Mouse (Mus musculus) ES-Bruce4 (cell line): ENCODE data around the gene Srsf5. TPM values are rescaled to one million over a fixed set of nuclear protein-coding genes. Genes with fewer than 3 reads are reported as not detected.

Experiments
- H3K27ac ChIP-seq: 2 replicates; pipeline ENCODE4 v1.5.1; 2012; ENCODE audit warnings: low read length, inconsistent platforms; ENCODE audit not compliant: insufficient read depth
- H3K27me3 ChIP-seq: 2 replicates; pipeline ENCODE4 v1.6.1; 2012; ENCODE audit warnings: mild to moderate bottlenecking, low read length, inconsistent platforms; ENCODE audit not compliant: control insufficient read depth, poor library complexity, insufficient read depth, severe bottlenecking
- H3K36me3 ChIP-seq: 2 replicates; pipeline ENCODE4 v1.6.1; 2012; ENCODE audit warnings: inconsistent platforms, mild to moderate bottlenecking, low read length, moderate library complexity; ENCODE audit not compliant: control insufficient read depth, poor library complexity, insufficient read depth, severe bottlenecking
- H3K4me1 ChIP-seq: one replicate; pipeline ENCODE4 v1.8.1; 2011; ENCODE audit warnings: low read length; ENCODE audit not compliant: control insufficient read depth, insufficient read depth
- H3K4me3 ChIP-seq: 2 replicates; pipeline ENCODE4 v1.5.1; 2011; ENCODE audit warnings: low read depth, mild to moderate bottlenecking, low read length
- H3K9ac ChIP-seq: 2 replicates; pipeline ENCODE4 v1.6.1; 2012; ENCODE audit warnings: low read depth, mild to moderate bottlenecking, inconsistent platforms; ENCODE audit not compliant: poor library complexity, severe bottlenecking
- H3K9me3 ChIP-seq: replicated peaks from 2 replicates; pipeline ENCODE4 v1.6.1; 2012; ENCODE audit warnings: mild to moderate bottlenecking, low read length, inconsistent platforms; ENCODE audit not compliant: control insufficient read depth, poor library complexity, insufficient read depth, severe bottlenecking
- CTCF ChIP-seq: IDR thresholded peaks from one replicate; pipeline ENCODE4 v1.8.1; 2011; ENCODE audit warnings: low read depth, low read length
- EP300 ChIP-seq: IDR thresholded peaks from 2 replicates; pipeline ENCODE4 v1.6.1; 2011; ENCODE audit warnings: low read depth, low read length; ENCODE audit not compliant: insufficient read depth
- POLR2A ChIP-seq: IDR thresholded peaks from one replicate; pipeline ENCODE4 v1.8.1; 2011; ENCODE audit warnings: low read length; ENCODE audit not compliant: insufficient read depth
- polyA plus RNA-seq: library from polyadenylated mRNA; stranded (reverse); fragments of >200 nt; gene quantifications from 2 replicates; pipeline ENCODE4 v1.2.4, GENCODE M21; 2011; ENCODE audit warnings: low read depth; ENCODE audit not compliant: missing spikeins, insufficient read depth, insufficient read length

The Srsf5 gene
- polyA plus RNA-seq, 1 experiment, result 605 TPM

DNA sequence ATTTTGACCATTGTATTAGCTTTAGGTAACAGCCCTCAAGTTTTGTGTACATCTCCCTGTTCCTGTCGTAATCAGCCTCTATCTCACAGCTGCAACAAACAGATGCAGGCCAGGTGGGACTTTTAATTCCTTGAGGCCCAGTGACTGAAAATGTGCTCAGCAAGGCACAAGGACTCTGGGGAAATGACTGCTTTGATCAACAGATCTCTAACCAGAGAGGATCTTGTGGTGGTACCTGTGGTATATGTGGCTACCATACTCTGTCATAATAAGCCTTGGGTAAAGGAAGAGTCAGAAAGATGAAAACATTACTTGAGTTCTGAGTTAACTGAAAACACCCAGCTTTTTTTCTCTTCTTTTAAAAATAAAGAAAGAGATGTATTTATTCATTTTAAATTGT lies 48.5 kb downstream of the Srsf5 start:
- no peaks in the 10 kb centered on the region for H3K4me1 ChIP-seq
- no peak overlapping the region for H3K9ac ChIP-seq
- H3K27me3 ChIP-seq, result no peaks in the 10 kb centered on the region
- H3K36me3 ChIP-seq, result no peaks in the 10 kb centered on the region
- TF ChIP-seq CTCF (no peak), POLR2A (no peak), EP300 (no peak)
- H3K9me3 ChIP-seq, result no peaks in the 10 kb centered on the region
- no peak overlapping the region for H3K27ac ChIP-seq
- no peak overlapping the region for H3K4me3 ChIP-seq

DNA sequence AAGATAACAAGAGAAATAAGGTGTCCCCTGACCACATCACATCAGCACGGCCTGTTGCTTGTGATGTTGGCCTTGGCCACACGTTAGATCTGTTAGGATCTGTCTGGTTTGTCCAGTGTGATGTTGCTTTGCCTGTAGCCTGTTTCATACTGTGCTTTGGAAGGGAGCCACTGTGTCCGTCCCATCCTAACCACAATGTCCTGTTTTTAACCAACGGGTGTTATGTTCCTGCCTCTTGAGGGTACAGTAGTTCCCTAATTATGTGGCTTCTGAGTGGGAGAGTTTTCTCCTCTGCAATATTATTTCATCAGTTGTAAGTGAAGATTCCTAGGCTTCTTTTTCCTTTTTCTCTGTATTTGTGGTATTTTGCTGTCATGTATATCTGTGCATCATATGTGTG lies 50.0 kb downstream of the Srsf5 start:
- Histone ChIP-seq H3K4me1 (no peaks in the 10 kb centered on the region), H3K36me3 (no peaks in the 10 kb centered on the region), H3K4me3 (no peak overlapping the region), H3K9ac (no peak overlapping the region), H3K27ac (no peak overlapping the region), H3K9me3 (no peaks in the 10 kb centered on the region), H3K27me3 (no peaks in the 10 kb centered on the region)
- TF ChIP-seq POLR2A, result no peak
- TF ChIP-seq EP300, result no peak
- TF ChIP-seq CTCF, result no peak

DNA sequence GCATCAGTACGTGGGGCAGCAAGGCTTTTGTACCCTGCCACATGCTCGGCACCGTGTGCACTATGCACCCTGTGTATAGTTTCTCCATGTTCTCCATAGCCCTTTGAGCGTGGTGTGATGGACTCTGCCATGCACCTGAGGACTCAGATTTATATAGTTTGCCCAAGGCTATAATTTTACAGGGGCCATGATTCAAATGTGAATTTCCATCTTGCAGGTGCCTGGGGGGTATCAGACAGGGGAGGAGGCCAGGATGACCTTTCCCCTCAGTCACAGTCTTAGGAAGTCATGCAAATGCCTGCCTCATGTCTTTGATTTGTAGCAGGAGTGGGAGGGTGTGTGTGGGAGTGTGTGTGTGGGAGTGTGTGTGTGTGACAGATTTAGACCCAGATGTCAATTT lies 52.3 kb downstream of the Srsf5 start:
- Histone ChIP-seq H3K27ac (no peak overlapping the region), H3K4me1 (no peaks in the 10 kb centered on the region), H3K4me3 (no peak overlapping the region), H3K27me3 (no peaks in the 10 kb centered on the region), H3K9me3 (no peaks in the 10 kb centered on the region), H3K36me3 (no peaks in the 10 kb centered on the region), H3K9ac (no peak overlapping the region)
- no peak for TF ChIP-seq POLR2A
- no peak for TF ChIP-seq CTCF
- no peak for TF ChIP-seq EP300

DNA sequence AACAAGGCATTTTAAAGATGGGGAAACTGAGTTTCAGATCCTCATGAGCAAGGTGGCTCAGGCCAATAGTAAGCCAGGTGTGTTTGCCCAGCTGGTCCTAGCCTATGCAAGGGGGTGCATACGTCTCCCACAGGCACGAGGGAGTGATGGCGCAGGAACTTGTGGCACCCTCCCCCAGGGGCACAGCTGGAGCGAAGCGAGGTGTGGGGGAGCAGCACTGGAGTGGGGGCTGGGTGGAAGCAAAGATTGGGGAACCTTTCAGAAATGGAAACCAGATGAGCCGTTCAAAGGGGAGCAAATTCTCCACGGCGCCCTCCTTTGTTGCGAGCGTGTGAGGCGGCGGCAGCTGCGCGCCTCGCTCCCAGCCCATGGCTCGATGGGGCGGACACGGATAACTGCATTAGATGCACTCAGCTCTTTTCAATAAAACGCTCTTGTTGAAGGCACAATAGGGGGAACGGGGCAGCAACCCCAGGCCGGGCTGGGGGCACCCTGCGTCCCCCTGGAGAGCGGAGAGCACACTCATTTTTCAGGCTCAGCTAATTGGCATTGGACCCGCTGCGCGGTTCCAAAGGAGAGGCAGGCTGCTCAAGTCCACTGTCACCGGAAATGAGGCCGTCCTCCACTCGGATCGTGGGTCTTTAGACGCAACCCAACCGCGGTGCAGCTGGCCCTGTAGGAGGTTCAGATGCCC lies 53.4 kb downstream of the Srsf5 start:
- no peaks in the 10 kb centered on the region for H3K27me3 ChIP-seq
- peak overlapping the region; percentile 65 for H3K4me3 ChIP-seq
- H3K36me3 ChIP-seq, result no peaks in the 10 kb centered on the region
- no peak for TF ChIP-seq EP300
- no peak for TF ChIP-seq CTCF
- no peak for TF ChIP-seq POLR2A
- H3K9me3 ChIP-seq, result no peaks in the 10 kb centered on the region
- H3K27ac ChIP-seq, result no peak overlapping the region
- H3K4me1 ChIP-seq, result no peaks in the 10 kb centered on the region
- H3K9ac ChIP-seq, result peak overlapping the region; percentile 41

Other genes starting within 250 kb of the Srsf5 start
- not detected in 2 replicates for gene Ccdc177, start 184.8 kb upstream of the Srsf5 start, polyA plus RNA-seq
- 56.0 and 57.0 TPM in 2 replicates for gene Susd6, start 155.0 kb upstream of the Srsf5 start, polyA plus RNA-seq
- gene Slc10a1, start 23.2 kb downstream of the Srsf5 start, polyA plus RNA-seq, result not detected in 2 replicates
- 6.4 and 6.7 TPM in 2 replicates for gene Smoc1, start 81.3 kb downstream of the Srsf5 start, polyA plus RNA-seq